Mouse (Mus musculus) hindbrain, embryonic 16.5 days (tissue): ENCODE data around the gene Phf3. TPM values are rescaled to one million over a fixed set of nuclear protein-coding genes. Genes with fewer than 3 reads are reported as not detected.
"Not testable (repeated sequence)": the region's sequence is repeated elsewhere in the genome, so short reads cannot be mapped to it uniquely, and the experiment has no call there.

Experiments
- ATAC-seq: fragments of 200-750 bp; cut with Nextera tagmentation; 2 replicates; pipeline ENCODE4 v1.8.0; 2017; ENCODE audit warnings: moderate TSS enrichment, moderate library complexity
- H3K27ac ChIP-seq: fragments of 300-500 bp; sonication (generic); 2 replicates; pipeline ENCODE4 v1.5.1; 2014; ENCODE audit warnings: low read depth, mild to moderate bottlenecking, control low read depth, low read length, moderate library complexity
- H3K27me3 ChIP-seq: fragments of 300-500 bp; sonication (generic); replicated peaks from 2 replicates; pipeline ENCODE4 v1.6.1; 2014; ENCODE audit warnings: low read length; ENCODE audit not compliant: control insufficient read depth, insufficient read depth
- H3K36me3 ChIP-seq: fragments of 300-500 bp; sonication (generic); 2 replicates; pipeline ENCODE4 v1.6.1; 2014; ENCODE audit warnings: mild to moderate bottlenecking, low read length, moderate library complexity, mixed read lengths; ENCODE audit not compliant: control insufficient read depth, insufficient read depth
- H3K4me1 ChIP-seq: fragments of 300-500 bp; sonication (generic); 2 replicates; pipeline ENCODE4 v1.6.1; 2014; ENCODE audit warnings: low read depth, low read length; ENCODE audit not compliant: control insufficient read depth, insufficient read depth
- H3K4me2 ChIP-seq: fragments of 300-500 bp; sonication (generic); 2 replicates; pipeline ENCODE4 v1.6.1; 2014; ENCODE audit warnings: mild to moderate bottlenecking, low read length, control low read depth, moderate library complexity
- H3K4me3 ChIP-seq: fragments of 300-500 bp; sonication (generic); 2 replicates; pipeline ENCODE4 v1.5.1; 2014; ENCODE audit warnings: mild to moderate bottlenecking, low read length, control low read depth, moderate library complexity
- H3K9ac ChIP-seq: fragments of 300-500 bp; sonication (generic); 2 replicates; pipeline ENCODE4 v1.6.1; 2014; ENCODE audit warnings: low read depth, mild to moderate bottlenecking, control low read depth, low read length, moderate library complexity
- H3K9me3 ChIP-seq: fragments of 300-500 bp; sonication (generic); 2 replicates; pipeline ENCODE4 v1.6.1; 2014; ENCODE audit warnings: mild to moderate bottlenecking, low read length, moderate library complexity; ENCODE audit not compliant: control insufficient read depth
- whole genome bisulfite sequencing: fragments of 180-500 bp; shearing (Covaris S2); extraction: QIAGEN DNeasy Blood & Tissue Kit; methylation state at CpG from one replicate; pipeline ENCODE4 v1.1.7; 2014; 5-methylcytosine and 5-hydroxymethylcytosine counted together
- polyA plus RNA-seq: library from polyadenylated mRNA; unstranded; fragments of >200 nt; fragmentation: Nextera tagmentation; extraction: Ambion mirVana; gene quantifications from 2 replicates; pipeline ENCODE4 v1.2.1, GENCODE M21; 2015

Phf3 gene
- polyA plus RNA-seq: 29.3 and 31.6 TPM in 2 replicates

- Histone ChIP-seq H3K36me3 (no peaks in the 10 kb centered on the region), H3K4me2 (peak within 1 kb of the TSS; percentile 63), H3K27me3 (no peaks in the 10 kb centered on the region), H3K27ac (peak within 1 kb of the TSS; percentile 98), H3K9ac (peak within 1 kb of the TSS; percentile 96), H3K9me3 (no peaks in the 10 kb centered on the region), H3K4me3 (peak within 1 kb of the TSS; percentile 96), H3K4me1 (peaks cover 11% of the 10 kb centered on the region)
- ATAC-seq: peak; percentile 96
- under 1% methylated on average over 54 of the region's 85 CpGs for WGBS
Observed at GRCm38 (mm10) chr1:30873541-30874260, at the start of gene Phf3. Phf3 (minus strand) TSS chr1:30873921.

- no peak overlapping the region for H3K4me2 ChIP-seq
- H3K27me3 ChIP-seq: no peaks in the 10 kb centered on the region
- WGBS: 98% methylated on average over 3 of the region's 3 CpGs
- H3K4me3 ChIP-seq: no peak overlapping the region
- no peaks in the 10 kb centered on the region for H3K36me3 ChIP-seq
- peaks cover 6% of the 10 kb centered on the region for H3K9me3 ChIP-seq
- ATAC-seq: no peak
- H3K27ac ChIP-seq: no peak overlapping the region
- H3K9ac ChIP-seq: no peak overlapping the region
- H3K4me1 ChIP-seq: no peaks in the 10 kb centered on the region
Observed at GRCm38 (mm10) chr1:30922237-30922636, 48.5 kb upstream of the Phf3 start.

GRCm38 (mm10) chr1:30921252-30921651, 47.5 kb upstream of the Phf3 start:
- peaks cover 6% of the 10 kb centered on the region for H3K9me3 ChIP-seq
- no peak overlapping the region for H3K4me2 ChIP-seq
- H3K4me3 ChIP-seq: no peak overlapping the region
- no peaks in the 10 kb centered on the region for H3K27me3 ChIP-seq
- H3K4me1 ChIP-seq: no peaks in the 10 kb centered on the region
- H3K27ac ChIP-seq: no peak overlapping the region
- H3K36me3 ChIP-seq: no peaks in the 10 kb centered on the region
- no peak for ATAC-seq
- H3K9ac ChIP-seq: no peak overlapping the region

GRCm38 (mm10) chr1:30920620-30921177, 47.0 kb upstream of the Phf3 start:
- Histone ChIP-seq H3K27me3 (no peaks in the 10 kb centered on the region), H3K36me3 (no peaks in the 10 kb centered on the region), H3K4me1 (no peaks in the 10 kb centered on the region), H3K4me3 (no peak overlapping the region), H3K9ac (no peak overlapping the region), H3K9me3 (peaks cover 6% of the 10 kb centered on the region), H3K27ac (no peak overlapping the region), H3K4me2 (no peak overlapping the region)
- WGBS: 89% methylated on average over 1 of the region's 1 CpGs
- no peak for ATAC-seq

- Histone ChIP-seq H3K4me2 (no peak overlapping the region), H3K9me3 (no peaks in the 10 kb centered on the region), H3K9ac (no peak overlapping the region), H3K4me1 (no peaks in the 10 kb centered on the region), H3K27ac (no peak overlapping the region), H3K36me3 (no peaks in the 10 kb centered on the region), H3K27me3 (no peaks in the 10 kb centered on the region), H3K4me3 (no peak overlapping the region)
- WGBS: 70% methylated on average over 3 of the region's 3 CpGs
- ATAC-seq: no peak
Observed at GRCm38 (mm10) chr1:30910172-30910571, 36.5 kb upstream of the Phf3 start.

GRCm38 (mm10) chr1:30908797-30909196, 35.1 kb upstream of the Phf3 start:
- Histone ChIP-seq H3K4me2 (no peak overlapping the region), H3K4me1 (no peaks in the 10 kb centered on the region), H3K27ac (no peak overlapping the region), H3K9ac (no peak overlapping the region), H3K36me3 (no peaks in the 10 kb centered on the region), H3K9me3 (no peaks in the 10 kb centered on the region), H3K27me3 (no peaks in the 10 kb centered on the region), H3K4me3 (no peak overlapping the region)
- WGBS: 83% methylated on average over 4 of the region's 4 CpGs
- no peak for ATAC-seq

GRCm38 (mm10) chr1:30903480-30904218, 29.9 kb upstream of the Phf3 start:
- H3K9me3 ChIP-seq: no peaks in the 10 kb centered on the region
- H3K27me3 ChIP-seq: no peaks in the 10 kb centered on the region
- ATAC-seq: no peak
- no peak overlapping the region for H3K9ac ChIP-seq
- H3K36me3 ChIP-seq: no peaks in the 10 kb centered on the region
- H3K27ac ChIP-seq: no peak overlapping the region
- H3K4me3 ChIP-seq: no peak overlapping the region
- 95% methylated on average over 3 of the region's 3 CpGs for WGBS
- no peak overlapping the region for H3K4me2 ChIP-seq
- H3K4me1 ChIP-seq: no peaks in the 10 kb centered on the region

GRCm38 (mm10) chr1:30898691-30899090, 25.0 kb upstream of the Phf3 start:
- H3K9me3 ChIP-seq: no peaks in the 10 kb centered on the region
- H3K36me3 ChIP-seq: no peaks in the 10 kb centered on the region
- no peaks in the 10 kb centered on the region for H3K4me1 ChIP-seq
- H3K4me2 ChIP-seq: no peak overlapping the region
- ATAC-seq: no peak
- no peak overlapping the region for H3K4me3 ChIP-seq
- no peak overlapping the region for H3K27ac ChIP-seq
- 89% methylated on average over 2 of the region's 2 CpGs for WGBS
- no peak overlapping the region for H3K9ac ChIP-seq
- no peaks in the 10 kb centered on the region for H3K27me3 ChIP-seq

- not testable (repeated sequence) for H3K9me3 ChIP-seq, H3K27me3 ChIP-seq, H3K9ac ChIP-seq, H3K4me2 ChIP-seq, H3K4me1 ChIP-seq, H3K36me3 ChIP-seq, H3K4me3 ChIP-seq, H3K27ac ChIP-seq, ATAC-seq
Observed at GRCm38 (mm10) chr1:30895366-30895765, 21.6 kb upstream of the Phf3 start.
